Mouse (Mus musculus): ENCODE results near the gene Htr1d. TPM values are rescaled to one million over a fixed set of nuclear protein-coding genes. Genes with fewer than 3 reads are reported as not detected.

Gene Htr1d
- total RNA-seq, 2 experiments from 2014 or later, result 0.07 TPM; not detected in 1

DNA sequence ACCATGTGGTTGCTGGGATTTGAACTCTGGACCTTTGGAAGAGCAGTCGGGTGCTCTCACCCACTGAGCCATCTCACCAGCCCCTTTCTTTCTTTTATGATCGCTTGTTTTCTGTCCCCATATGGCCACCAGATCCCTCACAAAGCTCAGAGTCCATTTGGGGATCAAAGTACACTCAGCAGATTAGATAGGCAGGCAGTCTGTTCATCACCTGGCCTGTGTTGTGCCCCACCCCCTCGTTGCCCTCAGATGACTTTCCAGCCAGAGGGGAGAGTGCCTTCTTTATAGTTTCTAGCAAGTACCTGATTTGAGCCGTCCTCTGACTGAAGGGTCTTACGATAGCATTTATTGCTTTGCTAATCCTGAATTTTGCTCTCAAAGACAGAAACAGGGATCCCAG, 29.5 kb downstream of the Htr1d start:
- no peak for DNase-seq

- peak; percentile 84 for DNase-seq
Measured at GRCm38 (mm10) chr4:136454850-136455260, 31.5 kb downstream of the Htr1d start.

DNA sequence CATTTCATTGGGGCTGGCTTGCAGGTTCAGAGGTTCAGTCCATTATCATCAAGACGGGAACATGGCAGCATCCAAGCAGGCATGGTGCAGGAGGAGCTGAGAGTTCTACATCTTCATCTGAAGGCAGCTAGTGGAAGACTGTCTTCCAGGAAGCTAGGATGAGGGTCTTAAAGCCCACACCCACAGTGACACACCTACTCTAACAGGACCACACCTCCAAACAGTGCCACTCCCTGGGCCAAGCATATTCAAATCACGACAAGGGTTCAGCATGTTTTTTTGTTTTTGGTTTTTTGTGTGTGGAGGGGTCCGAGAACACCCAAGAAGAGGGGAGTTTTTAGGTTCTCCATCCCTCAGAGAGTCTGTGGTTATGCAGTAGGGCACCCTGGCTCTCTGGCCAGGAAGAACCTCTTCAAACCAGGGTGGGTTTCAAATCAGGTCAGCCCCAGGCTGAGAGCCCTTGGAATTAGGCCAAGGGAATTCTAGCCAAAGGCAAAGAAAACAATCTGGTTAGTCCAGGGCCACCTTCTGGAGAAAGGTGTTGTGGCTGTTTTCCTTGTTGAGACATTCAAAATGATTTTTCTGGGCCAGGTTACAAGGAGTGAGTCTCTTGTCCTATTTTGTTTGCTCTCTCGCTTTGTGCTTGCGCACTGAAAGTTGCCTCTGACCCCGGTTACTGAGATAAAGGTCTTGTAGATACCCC, 33.3 kb downstream of the Htr1d start:
- no peak for DNase-seq

- DNase-seq, result no peak
Measured at GRCm38 (mm10) chr4:136458276-136458675, 35.0 kb downstream of the Htr1d start.

DNA sequence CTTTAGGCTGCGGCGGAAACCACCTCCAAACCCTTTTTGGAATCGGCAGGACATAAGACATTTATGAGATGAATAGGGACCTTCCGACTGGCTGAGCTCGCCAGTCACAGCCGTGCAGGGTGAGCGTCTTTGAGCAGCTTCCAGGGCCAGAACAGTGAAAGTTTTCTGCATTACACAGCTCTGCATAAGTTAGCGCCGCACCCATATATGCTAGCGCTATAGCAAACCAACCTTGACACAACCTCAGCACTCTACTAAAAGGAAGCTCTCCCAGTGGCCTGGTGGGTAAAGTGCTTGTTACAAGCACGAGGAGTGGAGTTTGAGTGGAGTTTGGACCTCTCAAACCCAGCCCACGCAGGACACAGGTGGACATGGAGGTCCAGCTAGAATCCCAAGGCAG, 35.9 kb downstream of the Htr1d start:
- no peak for DNase-seq

- no peak for DNase-seq
Measured at GRCm38 (mm10) chr4:136461206-136461605, 37.9 kb downstream of the Htr1d start.

DNA sequence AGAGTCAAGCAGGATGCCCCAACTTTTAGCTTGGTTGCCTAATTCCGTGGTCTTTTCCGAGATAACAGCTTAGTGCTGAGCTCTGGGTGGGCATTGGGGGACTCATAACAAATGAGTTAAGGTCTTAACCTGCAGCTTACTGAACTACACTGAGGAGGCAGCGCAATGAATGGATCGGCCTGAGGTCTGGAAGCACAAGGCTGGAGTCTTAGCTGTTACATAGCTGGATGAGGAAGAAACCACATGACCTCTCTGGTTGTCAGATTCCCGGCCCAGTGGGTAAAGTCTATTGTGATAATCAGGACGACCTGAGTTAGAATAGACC, 38.4 kb downstream of the Htr1d start:
- no peak for DNase-seq

DNA sequence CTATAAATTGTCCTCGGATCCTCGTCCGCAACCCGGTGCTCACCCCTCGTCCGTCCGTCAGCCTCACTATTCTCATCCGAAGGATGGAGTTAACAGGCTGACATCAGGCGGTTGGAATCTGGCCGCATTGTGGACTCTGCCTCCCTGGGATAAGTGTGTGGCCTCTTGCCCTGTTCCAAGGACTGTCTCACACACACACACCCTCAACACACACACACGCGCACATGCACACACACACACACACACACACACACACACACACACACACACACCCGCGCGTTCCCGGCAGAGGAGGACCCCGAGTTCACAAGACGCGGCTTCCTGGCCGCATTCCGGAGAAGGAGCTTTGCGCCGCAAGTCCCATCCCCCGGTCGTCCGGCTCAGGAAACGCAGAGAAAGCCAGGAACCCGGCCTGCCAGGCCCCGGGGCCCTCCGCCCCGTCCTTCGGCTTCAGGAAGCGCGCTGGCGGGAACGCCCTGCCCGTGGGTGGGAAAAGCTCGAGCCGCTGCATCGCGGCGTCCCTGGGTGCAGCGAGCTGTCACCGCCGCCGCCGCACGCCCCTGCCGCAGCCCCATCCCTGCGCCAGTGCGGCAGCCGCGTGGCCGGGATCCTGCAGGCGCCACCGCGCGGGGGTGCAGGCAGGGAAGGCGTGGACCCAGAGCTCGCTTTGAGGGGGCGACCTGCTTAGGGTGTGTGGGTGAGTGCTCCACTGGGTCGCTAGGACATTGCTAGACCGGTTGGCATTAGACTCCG, 38.9 kb downstream of the Htr1d start, which contains the start of gene 6030445D17Rik:
Gene 6030445D17Rik, plus strand, starts transcription at position 165 of the 753 bp plus-strand sequence.
- peak; percentile 73 for DNase-seq

DNA sequence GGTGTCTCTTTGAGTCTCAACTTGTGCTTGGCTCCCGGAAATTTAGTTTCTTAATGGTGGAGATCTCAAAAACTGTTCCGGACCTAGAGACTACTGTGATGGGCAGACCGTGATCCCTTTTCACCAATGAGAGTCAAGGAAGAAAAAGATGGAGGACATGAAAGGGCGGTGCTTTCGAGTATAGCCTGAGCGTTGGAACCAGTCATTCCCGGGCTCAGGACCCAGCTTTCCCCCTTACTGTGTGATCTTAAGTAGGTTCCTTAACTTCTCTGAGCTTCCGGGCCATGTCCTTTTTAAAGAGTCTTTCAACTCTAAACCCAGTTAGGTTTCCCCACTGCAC, 39.5 kb downstream of the Htr1d start:
- DNase-seq, result peak; percentile 16

GRCm38 (mm10) chr4:136463436-136463835, 40.1 kb downstream of the Htr1d start:
- DNase-seq, result no peak

- DNase-seq, result peak; percentile 36
Measured at GRCm38 (mm10) chr4:136466226-136466625, 42.9 kb downstream of the Htr1d start.

DNA sequence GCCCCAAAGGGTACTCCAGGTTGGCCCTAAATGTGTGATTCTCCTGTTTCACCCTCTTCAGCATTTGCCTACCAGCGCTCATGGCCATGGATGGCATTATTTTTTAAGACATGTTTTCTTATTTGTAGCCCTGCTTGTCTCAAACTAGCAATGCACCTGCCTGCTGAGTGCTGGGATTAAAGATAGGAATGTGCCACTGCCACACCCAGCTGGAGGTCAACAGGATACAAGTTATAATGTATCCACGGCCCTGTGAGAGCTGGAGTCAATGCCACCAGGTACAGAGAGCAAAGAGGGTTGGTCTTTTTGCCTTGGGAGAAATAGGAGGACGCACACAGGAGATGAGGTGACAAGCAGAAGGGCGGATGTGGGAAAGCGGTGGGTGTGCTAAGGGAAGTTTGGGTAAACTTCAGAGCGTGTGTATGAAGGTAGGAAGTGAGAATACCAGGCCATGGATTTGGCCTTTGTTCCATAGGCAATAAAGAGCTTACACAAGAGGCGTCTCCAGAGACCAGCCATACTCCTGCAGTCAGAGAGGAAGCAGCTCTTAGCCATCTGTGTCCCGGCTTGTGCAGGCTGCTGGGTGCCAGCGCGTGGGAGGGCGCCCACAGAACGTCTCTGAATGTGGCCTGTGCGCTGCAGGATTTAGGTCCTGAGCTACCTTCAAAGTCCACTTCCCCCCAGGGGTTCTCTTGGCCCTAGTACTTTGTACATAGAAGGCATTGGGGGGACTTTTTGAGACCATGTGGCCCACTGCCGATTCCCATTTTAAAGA, 45.4 kb downstream of the Htr1d start:
- DNase-seq, result peak; percentile 24

GRCm38 (mm10) chr4:136469371-136469903, 46.1 kb downstream of the Htr1d start, which contains the start of gene Luzp1:
Gene Luzp1, plus strand, starts transcription at chr4:136469761.
- DNase-seq, result peak; percentile 93

GRCm38 (mm10) chr4:136469941-136470346, 46.6 kb downstream of the Htr1d start:
- DNase-seq, result no peak

DNA sequence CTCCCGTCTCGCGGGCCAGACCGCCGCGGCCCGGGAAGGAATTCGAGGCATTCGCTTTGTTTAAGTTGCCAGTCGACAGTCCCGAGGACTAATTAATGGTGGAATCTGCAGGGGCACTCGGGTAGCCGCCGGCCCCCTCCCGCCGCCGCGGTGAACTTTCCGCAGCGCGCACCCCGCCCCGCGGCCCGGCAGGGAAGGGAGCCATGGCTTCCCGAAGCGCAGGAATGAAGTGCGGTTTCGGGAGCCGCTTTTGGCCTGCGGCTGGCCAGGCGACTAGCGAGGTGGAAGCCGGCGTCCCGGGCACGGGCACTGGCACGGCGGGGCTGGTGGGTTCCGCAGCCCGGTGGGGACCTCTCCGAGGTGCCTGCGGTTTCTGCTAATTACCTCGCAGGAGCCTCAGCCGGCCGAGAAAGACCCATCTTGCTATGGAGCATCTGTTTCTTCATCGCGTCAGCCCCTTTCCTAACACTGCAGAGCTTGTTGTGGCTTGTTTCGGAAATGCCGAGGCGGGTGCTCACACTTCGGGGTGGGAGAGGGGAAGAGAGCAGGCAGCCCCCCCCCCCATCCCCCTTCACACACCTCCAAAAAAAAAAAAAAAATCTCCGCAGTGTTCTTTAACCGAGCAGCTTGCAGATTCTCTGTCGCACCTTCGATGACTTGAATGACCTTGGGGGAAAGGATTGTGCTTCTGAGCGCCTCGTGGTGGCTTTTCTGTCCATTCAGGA, 47.2 kb downstream of the Htr1d start:
- peak; percentile 62 for DNase-seq

GRCm38 (mm10) chr4:136476692-136477091, 53.4 kb downstream of the Htr1d start:
- DNase-seq, result no peak

- DNase-seq, result no peak
Measured at GRCm38 (mm10) chr4:136486549-136486948, 63.2 kb downstream of the Htr1d start.

Other genes with a start within 250 kb of the Htr1d start
- gene Asap3, start 217.2 kb upstream of the Htr1d start, total RNA-seq (2021), result 10 to 100 TPM in 1 of 2 experiments, 1 to 10 TPM in 1; 7.2 to 10.1 TPM
- 100 to 1,000 TPM; 199 to 247 TPM for gene Tcea3, start 175.8 kb upstream of the Htr1d start, total RNA-seq (2021)
- 10 to 100 TPM; 44.5 to 48.7 TPM for gene Zfp46, start 138.8 kb upstream of the Htr1d start, total RNA-seq (2021)
- gene Hnrnpr, start 112.6 kb upstream of the Htr1d start, total RNA-seq (2021), result 10 to 100 TPM; 40.9 to 53.0 TPM
- under 1 TPM; 0.25 to 0.26 TPM for gene 6030445D17Rik, start 38.7 kb downstream of the Htr1d start, total RNA-seq (2021)
- 10 to 100 TPM; 17.8 to 22.8 TPM for gene Luzp1, start 46.2 kb downstream of the Htr1d start, total RNA-seq (2021)
- gene Kdm1a, start 179.2 kb downstream of the Htr1d start, total RNA-seq (2021), result 10 to 100 TPM; 28.9 to 36.7 TPM
- not detected for gene Tex46, start 186.9 kb downstream of the Htr1d start, total RNA-seq (2021)
- not detected for gene Lactbl1, start 199.1 kb downstream of the Htr1d start, total RNA-seq (2021)

Measured in gastrocnemius, postnatal 10 days (tissue).